Mouse (Mus musculus) splenic B cell, adult 2 months (primary cell): ENCODE results near the gene 9930022D16Rik.

Source experiments
- DNase-seq: peaks from one replicate; pipeline ENCODE4 v3.0.0-alpha.2; 2011; ENCODE audit warnings: low read depth, low spot score
- H3K27me3 ChIP-seq: 2 replicates; pipeline ENCODE4 v1.6.1; 2012; ENCODE audit warnings: mild to moderate bottlenecking, low read length, moderate library complexity, mixed read lengths; ENCODE audit not compliant: control insufficient read depth, poor library complexity, insufficient read depth, severe bottlenecking
- H3K36me3 ChIP-seq: 2 replicates; pipeline ENCODE4 v1.6.1; 2012; ENCODE audit warnings: mild to moderate bottlenecking, low read length, moderate library complexity, mixed read lengths; ENCODE audit not compliant: control insufficient read depth, poor library complexity, insufficient read depth, severe bottlenecking

9930022D16Rik gene

DNA sequence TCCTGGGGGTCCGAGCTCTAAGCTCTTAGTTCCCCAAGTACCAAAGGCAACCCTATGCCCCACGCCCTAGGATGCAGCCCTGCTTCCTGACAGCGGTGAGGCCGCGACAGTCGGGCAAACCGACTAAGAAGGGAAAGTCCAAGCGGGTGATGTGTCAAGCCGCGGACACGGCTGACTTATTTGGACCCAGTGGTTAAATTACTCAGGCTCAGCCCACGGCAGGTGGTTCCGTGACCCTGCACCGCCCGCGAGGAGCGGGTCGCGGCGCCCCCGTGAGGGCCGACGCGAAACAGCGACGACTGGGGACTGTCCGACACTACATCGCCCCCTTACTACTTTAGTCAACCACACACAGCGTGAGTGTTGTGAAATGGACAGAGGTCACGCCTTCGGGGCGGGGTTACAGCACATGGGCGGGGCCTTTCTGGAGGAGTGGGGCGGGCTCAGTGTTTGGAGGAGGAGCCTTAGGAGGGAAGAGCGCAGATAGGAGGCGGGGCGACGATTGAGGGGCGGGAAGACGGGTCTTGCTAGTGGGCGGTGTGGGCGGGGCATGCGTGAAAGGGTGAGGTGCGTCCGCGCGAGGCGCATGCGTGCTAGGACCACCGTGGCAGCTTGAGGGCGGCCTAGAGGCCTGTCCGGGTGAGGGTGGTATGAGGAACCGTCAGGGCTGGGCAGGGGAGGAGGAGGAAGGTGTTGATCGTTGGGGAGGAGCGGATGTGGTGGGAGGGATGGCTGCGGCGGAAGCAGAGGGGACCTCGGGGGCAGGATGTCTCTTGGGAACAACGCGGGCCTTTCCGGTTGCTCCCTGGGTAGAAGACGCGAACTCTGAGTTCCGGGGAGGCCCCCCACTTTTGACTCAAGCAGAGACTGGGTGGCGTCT is 11.9 kb downstream of the 9930022D16Rik start, which contains the start of gene Amz2:
Gene Amz2 (plus strand): TSS at position 555 of the 880 bp plus-strand sequence.
- DNase-seq, result peak; percentile 100
- H3K36me3 ChIP-seq, result no peaks in the 10 kb centered on the region; the same call in 1 of the 2 replicates
- no peaks in the 10 kb centered on the region for H3K27me3 ChIP-seq

DNA sequence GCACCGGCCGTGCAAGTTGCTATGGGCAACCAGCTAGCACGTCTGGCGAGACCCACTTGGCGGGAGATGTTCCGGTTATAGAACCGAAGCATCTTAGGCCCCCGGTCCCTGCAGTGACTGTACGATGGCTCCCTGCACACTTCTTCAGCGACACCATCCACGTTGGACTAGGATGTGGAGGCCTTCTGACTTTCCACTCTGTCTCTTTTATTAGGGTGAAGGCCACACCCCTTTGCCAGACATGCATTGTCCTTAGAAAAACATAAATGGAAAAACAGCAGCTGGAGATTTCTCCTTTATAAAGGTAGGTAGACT is 12.5 kb downstream of the 9930022D16Rik start:
- Histone ChIP-seq H3K27me3 (no peaks in the 10 kb centered on the region), H3K36me3 (no peaks in the 10 kb centered on the region; the same call in 1 of the 2 replicates)
- no peak for DNase-seq

DNA sequence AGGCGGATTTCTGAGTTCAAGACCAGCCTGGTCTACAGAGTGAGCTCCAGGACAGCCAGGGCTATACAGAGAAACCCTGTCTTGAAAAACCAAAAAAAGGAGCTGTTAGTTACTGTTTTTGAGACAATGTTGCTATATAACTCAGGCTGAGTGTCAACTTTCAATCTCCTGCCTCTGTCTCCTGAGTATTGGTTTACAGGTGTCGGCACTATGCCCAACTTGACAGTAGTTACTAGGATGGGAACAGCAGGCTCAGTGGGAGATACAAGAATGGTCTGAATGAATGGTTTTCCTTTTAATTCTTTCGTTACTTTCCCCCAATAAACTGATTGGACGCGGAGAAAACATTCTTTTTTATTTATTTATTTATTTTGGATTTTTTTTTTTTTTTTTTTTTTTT is 13.6 kb downstream of the 9930022D16Rik start:
- no peaks in the 10 kb centered on the region for H3K27me3 ChIP-seq
- no peak for DNase-seq
- no peaks in the 10 kb centered on the region; the same call in 1 of the 2 replicates for H3K36me3 ChIP-seq

DNA sequence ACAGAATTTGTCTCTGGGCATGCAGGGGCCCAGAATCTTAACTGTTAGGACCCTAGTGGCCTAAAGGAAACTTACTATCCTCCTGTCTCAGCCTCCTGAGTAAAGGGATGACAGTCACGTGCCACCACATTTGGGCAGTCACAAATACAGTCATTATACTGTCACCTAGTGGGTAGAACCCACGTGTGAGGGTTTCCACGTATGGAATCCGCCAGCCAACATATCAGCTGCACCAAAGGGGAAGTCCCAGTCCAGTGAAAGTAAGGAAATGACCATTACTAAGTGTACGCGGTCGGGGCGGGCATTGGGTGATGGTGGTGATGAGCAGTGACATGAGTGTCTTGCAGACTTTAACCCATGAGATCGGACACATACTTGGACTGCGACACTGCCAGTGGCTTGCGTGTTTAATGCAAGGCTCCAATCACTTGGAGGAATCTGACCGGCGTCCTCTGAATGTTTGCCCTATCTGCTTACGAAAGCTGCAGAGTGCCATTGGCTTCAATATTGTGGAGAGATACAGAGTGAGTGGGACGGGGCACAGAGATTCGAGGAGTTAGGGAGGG is 20.6 kb downstream of the 9930022D16Rik start:
- H3K36me3 ChIP-seq, result no peaks in the 10 kb centered on the region; the same call in none of the 2 replicates
- DNase-seq, result peak; percentile 67
- H3K27me3 ChIP-seq, result no peaks in the 10 kb centered on the region

DNA sequence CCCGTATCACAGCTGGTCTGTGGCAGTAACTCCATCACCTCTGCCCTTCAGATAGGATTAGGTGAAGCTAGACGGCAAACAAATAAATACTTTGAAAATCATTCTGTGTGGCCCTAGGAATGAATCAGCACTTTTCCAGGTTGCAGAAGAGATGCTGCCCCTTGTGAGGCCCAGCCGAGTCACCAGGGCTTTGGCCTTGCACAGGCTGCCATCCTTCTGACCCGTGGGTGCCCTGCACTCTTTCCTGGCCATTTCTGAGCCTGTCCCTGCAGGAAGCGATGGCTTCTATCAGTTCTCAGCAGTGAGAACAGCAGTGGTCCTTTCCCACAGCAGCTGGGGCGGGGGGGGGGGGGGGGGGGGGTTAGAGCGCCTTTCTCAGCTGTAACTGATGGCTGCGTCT is 23.2 kb downstream of the 9930022D16Rik start:
- no peaks in the 10 kb centered on the region for H3K27me3 ChIP-seq
- no peak for DNase-seq
- H3K36me3 ChIP-seq, result no peaks in the 10 kb centered on the region; the same call in 1 of the 2 replicates

DNA sequence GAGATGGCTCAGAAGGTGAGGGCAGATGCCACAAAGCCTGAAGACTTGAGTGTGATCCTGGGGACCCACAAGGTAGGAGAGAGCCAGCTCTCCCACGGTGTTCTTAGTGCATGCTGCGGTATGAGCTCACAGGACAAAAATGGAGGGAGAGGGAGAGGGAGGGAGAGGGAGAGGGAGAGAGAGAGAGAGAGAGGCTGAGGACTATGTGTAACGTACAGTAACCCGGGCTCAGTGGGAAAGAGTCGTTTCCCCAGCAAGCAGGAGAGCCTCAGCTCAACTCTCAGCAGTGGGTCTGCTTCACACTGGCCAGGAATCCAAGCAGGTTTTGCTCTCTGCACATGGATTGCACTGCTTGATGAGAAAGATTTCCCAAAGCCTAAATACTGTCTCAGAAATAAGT is 25.5 kb downstream of the 9930022D16Rik start:
- Histone ChIP-seq H3K36me3 (no peaks in the 10 kb centered on the region; the same call in 1 of the 2 replicates), H3K27me3 (no peaks in the 10 kb centered on the region)
- no peak for DNase-seq

DNA sequence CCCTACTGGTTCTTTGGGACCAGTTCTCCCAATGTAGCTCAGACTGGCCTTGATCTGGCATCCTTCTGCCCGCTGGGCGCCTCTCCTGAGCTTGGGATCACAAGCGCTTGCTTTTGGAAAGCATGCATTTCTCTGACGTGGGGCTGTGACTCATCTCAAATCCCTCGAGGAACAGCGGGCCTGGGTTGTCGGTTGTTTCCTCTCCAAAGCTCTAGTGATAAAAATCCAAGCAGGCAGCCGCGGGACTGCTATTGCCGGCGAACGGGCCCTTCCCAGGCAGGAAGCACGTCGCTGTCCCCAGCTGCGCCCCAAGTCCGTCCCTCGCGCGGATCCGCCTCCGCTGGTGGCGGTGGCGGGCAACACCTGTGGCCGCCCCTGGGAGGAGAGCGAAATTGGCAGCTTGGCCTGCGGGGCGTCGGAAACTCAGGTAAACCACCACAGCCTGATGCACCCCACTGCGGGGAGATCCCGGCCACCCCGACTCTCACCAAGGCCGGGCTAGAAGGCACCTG is 26.2 kb downstream of the 9930022D16Rik start:
- no peaks in the 10 kb centered on the region; the same call in 1 of the 2 replicates for H3K36me3 ChIP-seq
- no peaks in the 10 kb centered on the region for H3K27me3 ChIP-seq
- DNase-seq, result peak; percentile 87

DNA sequence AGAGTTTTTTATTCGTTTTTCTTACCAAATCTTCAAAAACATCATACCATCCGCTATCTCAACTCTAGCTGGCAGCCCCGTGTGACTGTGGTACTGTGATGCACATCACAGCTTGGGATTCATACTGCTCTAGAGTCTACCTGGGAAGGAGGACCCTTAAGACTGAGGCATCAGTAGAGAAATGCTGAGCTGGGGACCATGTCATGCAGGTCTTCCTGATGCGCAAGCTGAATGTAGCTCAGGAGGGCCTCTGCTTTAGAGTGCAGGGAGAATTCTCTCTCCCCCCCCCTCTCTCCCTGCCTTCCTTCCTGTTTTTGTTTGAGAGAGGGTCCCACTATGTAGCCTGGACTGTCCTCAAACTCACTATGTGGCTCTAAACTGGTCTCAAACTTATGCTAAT is 26.9 kb downstream of the 9930022D16Rik start:
- no peaks in the 10 kb centered on the region for H3K27me3 ChIP-seq
- no peak for DNase-seq

DNA sequence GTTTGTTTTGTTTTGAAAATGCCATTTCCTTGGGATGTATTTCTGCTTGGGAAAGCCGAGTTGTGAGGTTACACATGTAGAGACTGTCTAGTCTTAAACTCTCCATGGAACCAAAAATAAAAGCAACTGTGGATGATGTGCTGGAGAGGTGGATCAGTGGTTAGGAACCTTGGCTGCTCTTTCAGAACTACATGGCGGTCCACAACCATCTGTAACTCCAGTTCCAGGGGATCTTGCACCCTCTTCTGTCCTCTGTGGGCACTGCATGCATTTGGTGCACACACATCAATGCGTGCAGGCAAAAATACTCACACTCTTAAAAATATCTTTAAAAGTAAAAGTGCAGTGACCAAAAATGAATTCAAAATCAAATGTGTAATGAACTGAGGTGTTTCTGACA is 27.4 kb downstream of the 9930022D16Rik start:
- peak; percentile 85 for DNase-seq
- Histone ChIP-seq H3K27me3 (no peaks in the 10 kb centered on the region), H3K36me3 (no peaks in the 10 kb centered on the region; the same call in 1 of the 2 replicates)

More for the DNA sequence above, 26.9 kb downstream of the 9930022D16Rik start:
- H3K36me3 ChIP-seq, result no peaks in the 10 kb centered on the region; the same call in 1 of the 2 replicates

DNA sequence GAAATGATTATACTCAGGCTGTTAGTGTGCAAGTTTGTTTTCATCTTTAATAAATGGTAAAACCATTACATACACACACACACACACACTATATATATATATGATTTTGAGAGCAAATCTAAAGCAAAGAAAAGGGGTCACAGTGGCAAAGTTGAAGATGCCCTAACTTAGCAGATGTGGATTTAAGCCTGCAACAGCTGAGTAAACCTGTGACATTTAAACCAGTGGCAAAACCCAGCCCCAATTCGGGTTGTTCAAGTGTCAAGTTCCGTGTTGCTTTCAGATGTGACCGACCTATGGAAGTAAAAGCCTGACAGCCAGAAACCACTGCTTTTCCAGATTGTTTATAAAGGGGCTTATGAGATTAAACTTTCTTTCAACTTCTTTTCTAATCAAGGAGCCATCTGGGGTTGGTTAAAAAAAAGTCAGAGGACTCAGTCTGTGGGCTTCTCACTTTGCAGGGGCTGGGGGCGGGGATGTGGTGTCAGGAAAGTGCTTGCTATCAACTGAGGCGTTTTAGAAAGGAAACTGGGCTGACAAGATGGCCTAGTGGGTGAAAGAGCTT is 28.5 kb downstream of the 9930022D16Rik start:
- no peaks in the 10 kb centered on the region; the same call in 1 of the 2 replicates for H3K36me3 ChIP-seq
- no peak for DNase-seq
- H3K27me3 ChIP-seq, result no peaks in the 10 kb centered on the region

DNA sequence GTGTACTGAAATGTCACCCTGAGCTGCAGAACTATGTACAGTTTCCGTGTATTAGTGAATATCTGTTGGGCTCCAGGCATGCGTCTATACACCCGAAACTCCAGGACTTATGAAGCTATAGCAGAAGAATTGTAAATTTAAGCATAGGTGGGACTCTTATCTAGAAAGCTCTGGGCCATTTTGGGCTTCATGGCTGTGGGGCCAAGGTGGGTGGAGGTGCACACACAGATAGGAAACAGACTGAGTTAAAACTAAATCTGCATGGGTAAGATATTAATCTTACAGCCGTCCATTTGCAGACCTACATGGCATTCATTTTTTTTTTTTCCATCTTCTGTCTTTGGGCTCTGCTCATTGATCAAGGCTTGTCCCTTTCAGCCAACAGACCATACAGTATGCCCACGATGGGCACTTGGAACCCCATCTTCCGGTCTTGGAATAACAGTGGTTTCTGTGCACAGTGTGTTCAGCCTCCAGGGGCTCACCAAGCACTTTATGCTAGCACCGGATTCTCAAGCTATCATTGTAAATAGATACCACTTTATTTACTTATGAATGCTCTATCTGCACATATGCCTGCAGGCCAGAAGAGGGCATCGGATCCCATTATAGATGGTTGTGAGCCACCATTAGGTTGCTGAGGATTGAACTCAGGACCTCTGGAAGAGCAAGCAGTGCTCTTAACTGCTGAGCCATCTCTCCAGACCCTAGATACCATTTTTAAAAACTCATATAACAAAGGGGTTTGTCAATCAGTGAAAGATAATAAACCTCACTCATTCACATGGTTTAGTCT is 29.9 kb downstream of the 9930022D16Rik start:
- no peak for DNase-seq
- H3K27me3 ChIP-seq, result no peaks in the 10 kb centered on the region
- no peaks in the 10 kb centered on the region; the same call in 1 of the 2 replicates for H3K36me3 ChIP-seq

DNA sequence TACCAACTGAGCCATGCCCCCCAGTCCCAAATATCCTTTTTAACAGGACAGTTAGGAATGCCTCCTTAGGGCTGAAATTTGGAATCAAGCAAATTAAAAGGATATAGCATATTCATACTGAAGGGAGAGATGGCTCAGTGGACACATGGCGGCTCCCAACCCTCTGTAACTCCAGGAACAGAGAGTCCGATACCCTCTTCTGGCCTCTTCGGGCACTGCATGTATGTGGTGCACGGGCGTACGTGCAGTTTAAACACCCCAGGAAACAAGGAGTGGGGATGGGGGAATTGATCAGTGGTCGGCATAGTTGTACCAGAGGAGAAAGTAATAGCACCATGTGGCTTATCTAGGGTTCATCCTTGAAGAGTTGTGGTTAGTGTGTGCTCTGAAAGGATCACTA is 30.9 kb downstream of the 9930022D16Rik start:
- peak; percentile 39 for DNase-seq
- Histone ChIP-seq H3K36me3 (no peaks in the 10 kb centered on the region; the same call in 1 of the 2 replicates), H3K27me3 (no peaks in the 10 kb centered on the region)

DNA sequence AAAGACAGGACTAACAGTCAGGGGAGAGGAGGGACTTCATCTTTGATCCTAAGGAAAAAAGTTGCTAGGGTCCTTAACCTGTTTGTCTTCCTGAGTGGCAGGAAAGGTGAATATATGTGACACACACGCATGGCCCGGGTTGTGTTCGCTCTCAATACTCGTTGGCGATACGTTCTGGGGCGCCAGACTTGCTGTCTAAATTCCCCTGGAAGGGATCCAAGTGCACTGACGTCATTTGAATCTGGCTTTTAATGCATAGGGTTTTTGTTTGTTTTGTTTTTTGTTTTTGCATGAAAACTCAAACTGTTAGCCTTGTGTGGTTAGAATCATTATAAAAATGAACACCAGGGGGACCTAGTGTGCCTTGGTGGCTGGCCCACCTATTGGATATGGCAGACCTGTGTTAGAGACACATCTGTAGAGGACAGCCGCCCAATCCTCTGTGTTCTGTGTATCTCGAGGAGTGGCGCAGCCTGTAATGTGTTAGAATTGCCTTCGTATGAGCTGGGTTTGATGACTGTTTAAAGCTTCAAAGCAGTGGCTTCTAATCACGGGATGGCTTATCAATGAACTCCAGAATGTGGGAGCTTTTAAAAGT is 31.8 kb downstream of the 9930022D16Rik start:
- H3K27me3 ChIP-seq, result no peaks in the 10 kb centered on the region
- peak; percentile 83 for DNase-seq
- no peaks in the 10 kb centered on the region; the same call in none of the 2 replicates for H3K36me3 ChIP-seq

DNA sequence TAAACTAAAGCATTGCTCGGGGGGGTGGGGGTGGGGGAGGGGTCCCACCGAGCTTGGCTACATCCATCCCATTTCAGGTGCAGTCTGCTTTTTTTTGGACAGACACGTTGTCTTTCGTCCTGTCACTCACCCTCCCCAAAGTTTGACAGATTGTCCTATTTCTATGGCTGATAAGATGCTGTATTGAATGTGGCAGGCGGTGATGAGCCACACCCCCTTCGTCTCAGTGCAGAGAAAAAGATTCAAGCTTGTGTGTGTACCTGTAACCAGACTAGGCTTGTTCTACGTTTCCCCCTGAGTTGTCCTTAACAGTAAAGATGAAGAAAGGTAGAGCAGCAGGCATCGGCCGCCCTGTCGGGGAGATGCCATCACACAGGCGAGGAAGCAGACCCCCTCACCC is 37.5 kb downstream of the 9930022D16Rik start:
- no peak for DNase-seq
- Histone ChIP-seq H3K27me3 (no peaks in the 10 kb centered on the region), H3K36me3 (peaks cover 23% of the 10 kb centered on the region)
